Mouse (Mus musculus) neural tube, embryonic 13.5 days (tissue): ENCODE results near the gene Dand5. TPM values are rescaled to one million over a fixed set of nuclear protein-coding genes. Genes with fewer than 3 reads are reported as not detected.
A peak's percentile ranks its signal among the peaks of the same experiment; 100 is the strongest.

Experiments used
- ATAC-seq: fragments of 200-750 bp; cut with Nextera tagmentation; 2 replicates; pipeline ENCODE4 v1.8.0; 2017; ENCODE audit warnings: low read depth, mild to moderate bottlenecking, moderate TSS enrichment, moderate library complexity
- H3K27ac ChIP-seq: fragments of 300-500 bp; sonication (generic); replicated peaks from 2 replicates; pipeline ENCODE4 v1.5.1; 2015; ENCODE audit warnings: moderate library complexity, mild to moderate bottlenecking, inconsistent platforms
- H3K27me3 ChIP-seq: fragments of 300-500 bp; sonication (generic); 2 replicates; pipeline ENCODE4 v1.6.1; 2015; ENCODE audit warnings: mild to moderate bottlenecking, inconsistent platforms
- H3K36me3 ChIP-seq: fragments of 300-500 bp; sonication (generic); 2 replicates; pipeline ENCODE4 v1.6.1; 2015; ENCODE audit warnings: mild to moderate bottlenecking, inconsistent platforms
- H3K4me1 ChIP-seq: fragments of 300-500 bp; sonication (generic); replicated peaks from 2 replicates; pipeline ENCODE4 v1.6.1; 2015; ENCODE audit warnings: inconsistent platforms
- H3K4me2 ChIP-seq: fragments of 300-500 bp; sonication (generic); 2 replicates; pipeline ENCODE4 v1.6.1; 2015; ENCODE audit warnings: inconsistent platforms, mild to moderate bottlenecking, moderate library complexity
- H3K4me3 ChIP-seq: fragments of 300-500 bp; sonication (generic); 2 replicates; pipeline ENCODE4 v1.5.1; 2015; ENCODE audit warnings: mild to moderate bottlenecking, inconsistent platforms
- H3K9ac ChIP-seq: fragments of 300-500 bp; sonication (generic); 2 replicates; pipeline ENCODE4 v1.6.1; 2015; ENCODE audit warnings: moderate library complexity, mild to moderate bottlenecking, inconsistent platforms
- H3K9me3 ChIP-seq: fragments of 300-500 bp; sonication (generic); 2 replicates; pipeline ENCODE4 v1.6.1; 2016; ENCODE audit warnings: inconsistent platforms
- WGBS: fragments of 180-500 bp; shearing (Covaris S2); methylation state at CpG from one replicate; pipeline ENCODE4 v1.1.7; 2015; 5-methylcytosine and 5-hydroxymethylcytosine counted together
- polyA plus RNA-seq: library from polyadenylated mRNA; unstranded; fragments of >200 nt; fragmentation: Nextera tagmentation; extraction: Ambion mirVana; gene quantifications from 2 replicates; pipeline ENCODE4 v1.2.1, GENCODE M21; 2015

The Dand5 gene
- polyA plus RNA-seq, 1 experiment from 2014 or later: 12.3 TPM

DNA sequence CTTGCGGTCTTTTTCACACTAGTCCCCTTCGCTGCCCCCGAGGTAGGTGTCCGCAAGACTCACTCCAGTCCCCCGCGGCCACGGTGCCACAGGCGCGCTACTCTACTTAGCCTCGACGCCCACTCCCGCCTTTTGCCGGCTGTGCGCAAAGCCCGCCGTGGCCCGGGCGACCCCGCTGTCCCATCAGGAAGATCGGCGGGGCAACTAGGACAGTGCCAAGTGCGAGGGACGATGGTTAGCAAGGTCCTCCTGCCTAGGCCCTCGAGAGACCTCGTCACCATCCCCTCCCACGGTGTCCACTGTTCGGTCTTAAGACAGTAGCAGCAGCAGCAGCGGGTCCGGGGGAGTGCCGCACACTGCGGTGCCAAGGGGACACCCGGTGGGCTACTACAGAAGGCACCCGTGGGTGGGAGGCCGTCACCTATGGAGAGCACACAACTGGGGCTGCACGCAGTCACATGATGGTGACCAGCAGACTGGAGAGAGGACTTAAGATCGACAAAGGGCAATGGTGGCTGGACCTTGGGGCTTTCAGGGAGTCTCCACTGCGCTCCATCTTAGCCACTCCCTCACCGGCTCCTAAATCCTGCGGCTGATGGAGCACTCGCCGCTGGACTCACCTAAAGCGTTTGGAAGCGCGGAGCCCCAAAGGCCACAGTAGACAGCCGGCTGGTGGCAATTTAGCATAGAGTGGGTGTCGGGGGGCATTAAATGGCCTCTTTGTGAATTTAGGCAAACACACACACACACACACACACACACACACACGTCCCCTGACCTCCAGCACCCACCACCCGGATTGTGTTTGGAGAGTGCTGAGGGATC is 37.7 kb downstream of the Dand5 start:
- Histone ChIP-seq H3K9me3 (no peaks in the 10 kb centered on the region), H3K27me3 (peaks cover 100% of the 10 kb centered on the region), H3K4me3 (peak overlapping the region; percentile 18), H3K9ac (0 out of 2 replicates have a peak overlapping the region, but pooled peaks have one; percentile 34), H3K4me2 (peak overlapping the region; percentile 33), H3K4me1 (peaks cover 71% of the 10 kb centered on the region), H3K36me3 (no peaks in the 10 kb centered on the region), H3K27ac (no peak overlapping the region)
- 0 out of 2 replicates have a peak, but pooled peaks have one; percentile 9 for ATAC-seq
- 2% methylated on average over 48 of the region's 48 CpGs for WGBS

DNA sequence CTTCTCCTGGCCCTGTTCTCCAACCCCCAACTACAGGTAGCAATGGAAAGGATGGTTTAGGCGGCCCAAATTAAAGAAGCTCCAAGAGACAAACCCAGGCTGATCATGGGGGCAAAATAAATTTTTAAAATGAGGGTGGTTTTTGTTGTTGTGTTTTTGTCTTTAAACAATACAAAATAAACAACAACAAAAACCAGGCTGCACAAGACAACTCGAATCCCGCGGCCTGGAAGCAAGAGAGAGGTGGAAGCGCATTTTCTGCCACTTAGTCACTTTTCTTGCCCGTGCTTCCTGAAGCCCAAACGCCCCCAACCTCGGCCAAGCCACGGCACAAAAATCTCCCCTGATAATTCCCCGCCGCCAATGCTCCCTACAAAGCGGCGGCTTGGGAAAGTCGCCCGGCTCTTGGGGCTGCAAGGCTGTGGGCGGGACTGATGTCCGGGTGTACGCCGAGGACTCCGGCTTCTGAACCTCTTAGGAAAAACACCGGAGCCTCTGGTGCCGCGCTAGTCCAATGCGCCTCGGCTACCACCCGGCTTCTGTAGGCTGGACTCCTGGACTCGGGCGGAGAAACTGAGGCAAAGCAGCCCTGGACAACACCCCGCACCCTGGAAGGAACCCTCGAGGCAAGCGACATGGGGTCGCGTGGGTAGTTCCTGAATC is 38.6 kb downstream of the Dand5 start:
- ATAC-seq: no peak
- WGBS: 3% methylated on average over 33 of the region's 33 CpGs
- no peaks in the 10 kb centered on the region for H3K9me3 ChIP-seq
- H3K36me3 ChIP-seq: no peaks in the 10 kb centered on the region
- peak overlapping the region; percentile 34; the same call in 1 of the 2 replicates for H3K9ac ChIP-seq
- H3K27ac ChIP-seq: no peak overlapping the region
- peak overlapping the region; percentile 18 for H3K4me3 ChIP-seq
- peaks cover 71% of the 10 kb centered on the region for H3K4me1 ChIP-seq
- peaks cover 100% of the 10 kb centered on the region for H3K27me3 ChIP-seq
- H3K4me2 ChIP-seq: peak overlapping the region; percentile 33

DNA sequence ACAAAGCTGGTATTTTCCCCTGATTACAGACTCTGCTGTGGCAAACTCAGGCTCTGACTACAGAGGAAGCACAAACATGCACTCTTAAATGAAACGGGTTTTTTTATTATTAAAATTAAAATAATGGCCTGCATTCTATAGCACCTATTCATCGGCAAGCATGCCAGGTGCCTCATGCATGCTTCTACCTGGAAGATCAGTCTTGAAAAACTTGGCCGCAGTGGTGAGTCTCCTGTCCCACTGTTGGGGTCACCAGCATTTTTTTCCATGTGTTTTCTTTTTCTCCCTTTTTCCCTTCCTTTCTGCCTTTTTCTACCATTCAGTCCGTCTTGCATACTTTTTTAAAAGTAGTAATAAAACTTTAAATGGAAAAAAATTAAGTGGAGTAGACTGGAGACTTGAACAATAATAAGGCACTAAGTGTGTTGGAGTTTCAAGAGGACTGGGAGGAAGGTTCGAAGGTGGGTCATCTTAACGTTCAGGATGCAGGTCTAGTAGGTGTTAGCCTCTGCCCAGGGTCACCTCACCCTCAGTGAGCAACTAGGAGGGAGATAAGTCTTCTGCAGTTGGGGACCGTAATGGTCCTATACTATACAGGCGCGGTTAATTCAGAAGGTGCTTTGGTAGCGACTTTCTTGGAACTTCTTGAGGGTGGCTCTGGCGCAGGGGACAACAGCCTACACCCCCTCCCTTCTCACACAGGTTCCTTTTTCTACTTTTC is 39.3 kb downstream of the Dand5 start:
- Histone ChIP-seq H3K36me3 (no peaks in the 10 kb centered on the region), H3K4me1 (peaks cover 71% of the 10 kb centered on the region), H3K27ac (no peak overlapping the region), H3K27me3 (peaks cover 100% of the 10 kb centered on the region), H3K4me3 (no peak overlapping the region), H3K9ac (no peak overlapping the region), H3K4me2 (no peak overlapping the region), H3K9me3 (no peaks in the 10 kb centered on the region)
- 7% methylated on average over 11 of the region's 11 CpGs for WGBS
- no peak for ATAC-seq

DNA sequence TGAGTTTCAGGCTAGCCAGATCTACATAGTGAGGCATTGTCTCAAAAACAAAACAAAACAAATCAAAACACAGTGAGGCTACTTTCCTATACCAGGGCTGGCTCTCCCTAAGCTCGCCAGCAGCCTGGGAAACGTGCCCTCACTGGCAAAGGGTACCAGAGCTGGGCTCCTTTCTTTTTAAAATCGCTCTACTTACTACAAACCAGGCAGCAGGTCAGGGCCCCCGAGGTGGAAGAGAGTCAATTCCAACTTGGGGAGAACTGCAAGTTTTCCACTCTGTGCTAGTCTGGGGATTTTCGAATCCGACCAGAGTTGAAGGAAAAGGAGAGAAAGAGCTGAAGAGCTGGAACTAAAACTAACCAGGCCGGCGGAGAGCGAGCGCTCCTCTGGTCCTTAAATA is 39.9 kb downstream of the Dand5 start:
- Histone ChIP-seq H3K4me1 (peaks cover 68% of the 10 kb centered on the region), H3K36me3 (no peaks in the 10 kb centered on the region), H3K4me3 (no peak overlapping the region), H3K9ac (no peak overlapping the region), H3K4me2 (no peak overlapping the region), H3K27ac (no peak overlapping the region), H3K9me3 (no peaks in the 10 kb centered on the region), H3K27me3 (peaks cover 100% of the 10 kb centered on the region)
- 13% methylated on average over 10 of the region's 10 CpGs for WGBS
- ATAC-seq: no peak

DNA sequence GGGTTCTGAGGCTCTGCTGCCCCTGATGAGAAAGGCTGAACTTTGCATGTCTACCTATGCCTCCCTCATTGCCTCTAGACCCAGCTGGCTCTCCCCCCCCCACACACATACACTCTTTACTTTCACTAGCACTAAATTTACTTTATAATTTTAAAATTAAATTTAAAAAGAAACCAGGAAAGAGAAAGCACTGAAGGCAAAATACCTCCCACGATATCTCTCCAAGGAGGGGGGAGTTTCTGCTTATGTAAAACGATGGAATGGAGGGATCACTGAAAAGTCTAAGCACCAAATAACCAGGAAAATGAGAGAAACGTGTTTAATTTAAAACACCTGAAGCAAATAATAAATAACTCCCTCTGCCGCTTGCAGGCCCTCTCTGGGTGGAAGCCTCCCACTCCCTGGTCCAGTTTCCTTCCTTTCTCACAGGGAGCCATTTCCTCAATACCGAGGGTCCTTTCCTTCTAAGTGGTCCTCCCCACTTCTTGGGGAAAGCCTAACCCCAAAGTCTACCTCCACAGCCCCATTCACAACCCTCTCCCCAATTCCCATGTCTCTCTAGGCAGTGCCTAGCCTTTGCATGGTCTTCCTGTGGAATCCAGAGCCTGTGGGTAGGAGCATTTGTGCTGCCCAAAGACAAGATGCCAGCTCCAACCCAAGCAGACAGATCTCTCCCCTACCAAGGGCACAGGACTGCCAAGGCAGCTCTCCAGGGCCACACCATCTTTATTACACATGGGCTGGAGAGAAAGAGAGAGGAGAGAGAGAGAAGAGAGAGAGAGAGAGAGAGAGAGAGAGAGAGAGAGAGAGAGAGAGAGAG is 40.7 kb downstream of the Dand5 start:
- no peaks in the 10 kb centered on the region for H3K36me3 ChIP-seq
- no peak for ATAC-seq
- no peak overlapping the region for H3K27ac ChIP-seq
- no peak overlapping the region for H3K4me3 ChIP-seq
- 11% methylated on average over 5 of the region's 5 CpGs for WGBS
- H3K9me3 ChIP-seq: no peaks in the 10 kb centered on the region
- no peak overlapping the region for H3K4me2 ChIP-seq
- peaks cover 62% of the 10 kb centered on the region for H3K4me1 ChIP-seq
- H3K9ac ChIP-seq: no peak overlapping the region
- peaks cover 100% of the 10 kb centered on the region for H3K27me3 ChIP-seq

DNA sequence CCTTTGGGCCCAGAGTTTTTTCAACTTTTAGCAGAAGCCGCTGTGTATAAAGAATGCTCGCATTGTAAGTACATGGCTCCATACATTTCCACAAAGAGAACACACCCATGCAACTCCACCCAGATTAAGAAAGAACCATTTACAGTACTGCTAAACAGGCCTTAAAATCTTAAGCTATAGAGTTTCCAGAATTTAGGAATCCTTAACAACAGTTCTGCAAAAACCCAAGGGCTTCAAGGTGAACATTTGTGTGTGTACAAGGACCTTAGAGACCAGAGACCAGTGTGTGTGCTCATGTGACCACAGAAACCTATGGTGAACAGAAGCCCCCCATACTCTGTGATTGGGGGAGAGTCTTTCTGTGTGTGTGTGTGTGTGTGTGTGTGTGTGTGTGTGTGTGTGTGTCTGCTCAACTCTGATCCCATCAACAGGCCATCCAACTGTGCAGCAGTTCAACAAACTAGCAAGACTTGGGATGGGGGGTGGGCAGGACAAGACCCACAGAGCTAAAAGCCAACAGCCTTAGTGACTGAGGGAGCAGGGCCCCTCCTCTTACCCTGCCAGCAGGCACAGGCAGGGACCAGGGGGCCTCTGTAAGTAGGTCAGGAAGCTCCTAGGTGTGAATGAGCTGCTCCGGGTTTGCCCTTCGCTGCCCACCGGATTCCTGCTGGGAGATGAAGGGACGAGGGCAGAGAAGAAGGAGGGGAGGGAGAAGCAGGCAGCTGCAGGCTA is 41.5 kb downstream of the Dand5 start:
- no peak overlapping the region for H3K4me2 ChIP-seq
- no peaks in the 10 kb centered on the region for H3K36me3 ChIP-seq
- H3K27ac ChIP-seq: no peak overlapping the region
- H3K9me3 ChIP-seq: no peaks in the 10 kb centered on the region
- WGBS: 19% methylated on average over 6 of the region's 6 CpGs
- H3K9ac ChIP-seq: no peak overlapping the region
- H3K4me3 ChIP-seq: no peak overlapping the region
- no peak for ATAC-seq
- peaks cover 100% of the 10 kb centered on the region for H3K27me3 ChIP-seq
- H3K4me1 ChIP-seq: peaks cover 60% of the 10 kb centered on the region

DNA sequence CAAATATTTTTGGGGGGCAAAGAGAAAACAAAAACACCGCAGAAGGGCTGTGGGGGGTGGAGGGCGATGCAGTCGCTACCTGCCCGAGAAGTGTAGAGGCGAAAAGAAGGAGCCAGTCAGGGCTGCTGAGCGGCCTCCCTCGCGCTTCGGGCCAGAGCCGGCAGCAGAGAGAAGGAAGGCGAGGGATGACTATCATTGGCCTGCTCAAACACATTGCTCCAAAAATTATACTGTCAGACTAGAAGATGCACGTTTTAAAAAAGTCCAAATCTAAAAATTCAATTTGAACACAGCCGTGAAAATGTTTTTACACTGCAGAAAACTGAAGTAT is 42.4 kb downstream of the Dand5 start:
- Histone ChIP-seq H3K9ac (peak overlapping the region; percentile 46; the same call in 1 of the 2 replicates), H3K4me2 (peak overlapping the region; percentile 28; the same call in 1 of the 2 replicates), H3K9me3 (no peaks in the 10 kb centered on the region), H3K4me1 (peaks cover 60% of the 10 kb centered on the region), H3K27ac (peak overlapping the region; percentile 77), H3K36me3 (no peaks in the 10 kb centered on the region), H3K4me3 (no peak overlapping the region), H3K27me3 (peaks cover 100% of the 10 kb centered on the region)
- 3% methylated on average over 13 of the region's 13 CpGs for WGBS
- no peak for ATAC-seq

DNA sequence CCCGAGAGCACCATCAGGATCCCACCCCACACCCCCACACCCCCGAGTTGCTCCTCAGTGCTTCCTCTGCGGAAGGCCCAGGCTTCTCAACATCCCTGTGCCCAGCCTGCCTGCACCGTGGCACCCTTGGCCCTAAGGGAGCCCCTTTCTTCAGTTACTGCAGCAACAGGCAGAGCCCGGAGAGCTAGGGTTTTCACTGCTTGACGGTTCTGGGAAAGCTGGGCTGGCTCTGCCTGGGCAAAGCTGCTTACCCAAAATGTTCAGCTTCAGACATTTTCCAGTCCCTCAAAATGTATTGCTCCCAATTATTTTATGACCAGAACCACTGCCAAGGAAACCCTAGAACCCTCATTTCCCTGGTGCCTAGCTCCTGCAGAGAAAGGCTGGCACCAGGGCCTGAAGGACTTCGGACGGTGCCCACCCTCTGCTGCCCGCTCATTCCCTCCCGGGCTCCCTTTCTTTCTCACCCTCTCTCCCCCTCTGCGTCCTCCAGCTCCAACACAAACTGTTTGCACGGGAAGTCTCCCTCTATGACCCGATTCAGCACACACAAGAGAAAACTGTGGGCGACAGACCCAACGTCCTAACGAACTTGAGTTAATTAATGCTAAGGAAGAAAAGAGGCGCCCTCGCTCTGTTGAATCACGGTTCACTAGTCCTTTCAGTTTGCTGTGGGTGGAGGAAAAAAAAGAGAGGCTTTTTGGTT is 43.0 kb downstream of the Dand5 start:
- H3K27me3 ChIP-seq: peaks cover 98% of the 10 kb centered on the region
- peak overlapping the region; percentile 77 for H3K27ac ChIP-seq
- peaks cover 60% of the 10 kb centered on the region for H3K4me1 ChIP-seq
- H3K9ac ChIP-seq: peak overlapping the region; percentile 46; the same call in 1 of the 2 replicates
- no peaks in the 10 kb centered on the region for H3K36me3 ChIP-seq
- ATAC-seq: no peak
- no peak overlapping the region for H3K4me3 ChIP-seq
- no peaks in the 10 kb centered on the region for H3K9me3 ChIP-seq
- WGBS: 5% methylated on average over 19 of the region's 19 CpGs
- peak overlapping the region; percentile 28 for H3K4me2 ChIP-seq

DNA sequence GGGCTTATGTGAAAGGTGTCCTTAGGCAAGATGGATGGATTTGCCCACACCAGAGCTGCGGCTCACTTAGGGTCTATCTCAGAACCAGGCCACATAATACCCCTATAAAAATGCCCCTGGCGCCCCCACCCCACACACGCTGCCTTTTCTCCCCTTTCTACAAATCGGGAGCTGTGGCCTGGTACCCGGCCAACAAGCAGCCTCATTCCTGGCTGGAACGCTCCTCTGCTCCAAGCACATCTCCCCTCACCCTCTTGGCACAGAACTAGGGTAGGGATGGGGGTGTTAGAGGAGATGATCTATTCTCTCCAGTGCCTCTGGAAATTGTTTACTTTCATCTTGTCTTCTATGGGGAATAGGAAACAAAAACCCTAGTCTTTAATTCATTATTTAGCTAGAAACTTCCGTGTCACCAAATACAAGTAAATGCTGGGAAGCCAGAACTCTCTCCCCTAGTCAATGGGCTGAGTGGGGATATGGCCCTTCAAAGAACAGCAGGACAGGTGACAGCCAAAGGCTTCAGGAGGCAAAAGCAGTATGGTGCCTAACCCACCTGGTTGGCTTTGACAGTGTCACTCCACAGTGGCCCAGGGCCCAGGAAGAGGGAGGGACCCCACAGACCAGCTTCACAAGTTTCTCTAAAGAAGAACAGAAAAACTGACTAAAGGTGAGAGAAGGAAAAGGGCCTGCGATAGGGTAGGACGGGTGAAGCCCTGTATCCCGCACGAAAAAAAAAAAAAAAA is 43.8 kb downstream of the Dand5 start:
- Histone ChIP-seq H3K4me1 (peaks cover 59% of the 10 kb centered on the region), H3K27ac (peak overlapping the region; percentile 77), H3K9me3 (no peaks in the 10 kb centered on the region), H3K9ac (0 out of 2 replicates have a peak overlapping the region, but pooled peaks have one; percentile 46), H3K4me3 (no peak overlapping the region), H3K36me3 (no peaks in the 10 kb centered on the region), H3K4me2 (peak overlapping the region; percentile 28; the same call in 1 of the 2 replicates), H3K27me3 (peaks cover 94% of the 10 kb centered on the region)
- 9% methylated on average over 11 of the region's 11 CpGs for WGBS
- no peak for ATAC-seq
